Mouse (Mus musculus) E14TG2a.4 (cell line): ENCODE measurements at regions not wholly inside any gene's neighbourhood (a gene's known extent, or its start where the extent isn't known, plus 50 kb on each side); places are given as distances from the start of the nearest gene placed in this dataset.

ENCODE experiments used
- CTCF ChIP-seq: conservative IDR thresholded peaks from 2 replicates; pipeline ENCODE4 v1.5.1; 2014; ENCODE audit warnings: low read length
- NANOG ChIP-seq: IDR thresholded peaks from 2 replicates; pipeline ENCODE4 v1.6.1; 2014; ENCODE audit warnings: borderline replicate concordance, low read length, mixed read lengths
- POU5F1 ChIP-seq: IDR thresholded peaks from 2 replicates; pipeline ENCODE4 v1.6.1; 2014; ENCODE audit warnings: low read length, borderline replicate concordance

- TF ChIP-seq CTCF (no peak), POU5F1 (no peak), NANOG (no peak)
Observed at GRCm38 (mm10) chr12:15722161-15722560, 94.6 kb downstream of the Trib2 start.
